Mouse (Mus musculus): Measurements from ENCODE around the gene Fbxo8.

The Fbxo8 gene

DNA sequence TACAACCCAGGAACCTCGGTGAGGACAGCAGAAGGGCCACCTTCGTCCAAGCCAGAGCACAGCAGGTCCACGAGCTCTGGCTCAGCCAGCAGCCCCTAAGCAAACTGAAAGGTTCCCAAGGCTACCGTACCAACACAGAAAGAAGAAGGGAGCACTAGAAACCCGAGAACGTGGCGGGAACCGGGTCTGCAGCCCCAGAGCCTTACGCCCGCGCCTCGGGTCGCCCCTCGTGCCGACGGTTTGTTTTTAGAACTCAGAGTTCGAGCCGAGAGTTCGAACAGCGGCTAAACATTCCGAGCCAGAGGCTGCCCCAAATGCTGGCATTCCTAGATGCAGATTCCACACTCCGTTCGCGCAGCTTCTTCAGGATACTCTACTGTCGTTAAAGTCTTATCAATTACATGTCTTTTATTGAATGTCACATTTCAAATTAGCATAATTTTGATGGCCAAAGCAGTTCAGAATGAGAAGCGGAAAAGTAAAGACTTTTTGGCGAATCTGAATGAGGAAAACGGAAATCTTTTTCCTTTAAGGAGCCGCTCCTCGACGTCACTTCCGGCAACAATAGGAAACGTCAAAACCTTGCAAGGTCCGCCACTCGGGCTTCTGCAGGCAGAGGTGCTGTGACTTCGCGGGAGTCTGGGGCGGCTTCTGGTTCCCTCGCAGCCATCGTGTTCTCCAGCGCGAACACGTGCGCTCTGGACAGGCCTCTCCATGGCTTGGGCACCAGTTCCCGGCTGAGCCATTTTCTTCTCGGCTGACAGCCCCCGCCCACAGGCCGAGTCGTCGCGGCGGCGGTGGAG, at the start of gene Fbxo8, which contains the start of gene Cep44:
Fbxo8 (plus strand) TSS at position 533 of the 803 bp plus-strand sequence.
Cep44 (minus strand) TSS at position 490 of the 803 bp plus-strand sequence.
- peak; percentile 81 for DNase-seq (ENCODE audit: low read depth, low spot score)

- DNase-seq (ENCODE audit: low read depth, low spot score) = no peak
Observed at GRCm38 (mm10) chr8:56501911-56502310, 49.0 kb upstream of the Fbxo8 start.

- DNase-seq (ENCODE audit: low read depth, low spot score) = no peak
Observed at GRCm38 (mm10) chr8:56508318-56508951, 42.5 kb upstream of the Fbxo8 start.

- DNase-seq (ENCODE audit: low read depth, low spot score) = no peak
Observed at GRCm38 (mm10) chr8:56508952-56509479, 41.9 kb upstream of the Fbxo8 start.

- no peak for DNase-seq (ENCODE audit: low read depth, low spot score)
Observed at GRCm38 (mm10) chr8:56518848-56519247, 32.0 kb upstream of the Fbxo8 start.

GRCm38 (mm10) chr8:56520249-56520648, 30.6 kb upstream of the Fbxo8 start:
- no peak for DNase-seq (ENCODE audit: low read depth, low spot score)

GRCm38 (mm10) chr8:56521051-56521450, 29.8 kb upstream of the Fbxo8 start:
- no peak for DNase-seq (ENCODE audit: low read depth, low spot score)

DNA sequence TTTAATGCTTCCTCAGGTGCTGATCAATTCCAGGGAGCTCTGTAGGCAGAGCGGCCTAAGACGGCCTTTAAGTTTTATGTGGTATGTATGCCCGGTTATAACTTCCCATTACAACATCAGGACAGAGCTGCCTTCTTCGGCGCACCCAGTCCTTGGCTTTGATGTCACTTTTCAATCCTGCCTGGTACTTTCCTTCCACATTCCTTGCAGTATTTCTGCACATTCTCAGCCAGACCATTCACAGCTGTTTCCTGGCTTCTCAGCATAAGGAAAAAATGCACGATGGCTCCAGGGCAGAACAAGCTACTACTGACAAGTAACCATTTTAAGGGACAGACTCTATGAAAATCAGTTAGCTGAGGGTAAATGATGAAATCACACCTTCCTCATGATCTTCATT, 22.0 kb upstream of the Fbxo8 start:
- DNase-seq (ENCODE audit: low read depth, low spot score) = no peak

DNA sequence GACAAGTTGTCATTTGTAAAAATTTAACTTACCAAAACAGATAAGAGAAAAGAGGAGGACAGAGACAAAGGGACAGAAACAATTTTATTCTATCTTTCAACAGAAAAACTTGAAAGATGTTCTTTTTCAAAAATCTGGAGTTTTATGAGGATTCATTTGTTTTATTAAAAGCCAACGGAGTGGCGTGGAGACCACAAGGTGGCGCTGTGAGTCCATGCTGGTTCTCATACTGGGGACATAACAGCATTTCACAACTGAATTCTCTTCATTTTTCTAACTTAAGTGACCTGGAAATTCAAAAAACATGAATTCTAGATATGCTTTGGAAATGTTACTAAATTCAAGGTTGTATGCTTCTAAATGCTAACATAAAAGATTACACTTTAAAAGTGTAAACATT, 20.5 kb upstream of the Fbxo8 start:
- DNase-seq (ENCODE audit: low read depth, low spot score) = peak; percentile 22

GRCm38 (mm10) chr8:56540706-56541105, 10.2 kb upstream of the Fbxo8 start:
- DNase-seq (ENCODE audit: low read depth, low spot score) = no peak

DNA sequence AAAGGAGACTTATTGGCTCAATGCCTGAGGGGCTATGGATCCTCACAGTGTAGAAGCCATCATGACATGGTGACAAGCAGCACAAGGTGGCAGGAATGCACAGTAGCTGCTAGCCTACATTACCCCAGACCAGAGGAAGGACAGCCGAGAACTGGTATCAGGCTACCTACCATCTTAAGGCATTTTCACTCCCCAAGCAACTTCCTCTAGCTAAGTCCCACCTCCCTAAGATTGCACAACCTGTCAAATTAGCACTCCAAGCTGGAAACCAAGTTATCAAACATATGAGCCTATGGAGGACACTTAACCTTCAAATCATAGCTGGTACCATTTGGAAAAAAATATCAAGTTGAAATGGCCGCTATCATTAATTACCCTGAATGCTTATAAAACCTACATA, 3.0 kb upstream of the Fbxo8 start:
- no peak for DNase-seq (ENCODE audit: low read depth, low spot score)

DNA sequence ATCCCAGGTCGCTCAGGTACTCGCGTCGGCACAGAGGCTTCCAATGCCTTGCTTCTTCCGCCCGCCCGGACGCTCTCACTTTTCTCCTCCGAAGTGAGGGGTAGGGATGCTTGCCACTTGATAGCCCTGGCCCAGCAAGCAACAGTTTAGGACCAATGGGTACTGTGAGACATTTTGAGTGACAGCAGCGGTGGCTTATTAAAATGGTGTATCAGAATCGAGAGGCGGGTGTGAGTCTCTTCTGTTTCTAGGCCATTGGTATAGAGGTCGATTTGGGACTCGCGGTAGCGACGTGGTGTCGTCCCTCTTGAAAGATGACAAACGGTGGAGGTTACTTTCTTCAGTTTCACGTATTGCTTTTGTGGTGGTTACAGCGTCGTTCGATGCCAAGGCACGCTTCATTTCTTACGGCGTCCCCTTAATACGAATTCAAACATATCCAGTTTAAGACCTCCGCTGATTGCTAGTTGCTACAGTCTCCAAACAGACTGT, 517 bp downstream of the Fbxo8 start:
- DNase-seq (ENCODE audit: low read depth, low spot score) = peak; percentile 91

DNA sequence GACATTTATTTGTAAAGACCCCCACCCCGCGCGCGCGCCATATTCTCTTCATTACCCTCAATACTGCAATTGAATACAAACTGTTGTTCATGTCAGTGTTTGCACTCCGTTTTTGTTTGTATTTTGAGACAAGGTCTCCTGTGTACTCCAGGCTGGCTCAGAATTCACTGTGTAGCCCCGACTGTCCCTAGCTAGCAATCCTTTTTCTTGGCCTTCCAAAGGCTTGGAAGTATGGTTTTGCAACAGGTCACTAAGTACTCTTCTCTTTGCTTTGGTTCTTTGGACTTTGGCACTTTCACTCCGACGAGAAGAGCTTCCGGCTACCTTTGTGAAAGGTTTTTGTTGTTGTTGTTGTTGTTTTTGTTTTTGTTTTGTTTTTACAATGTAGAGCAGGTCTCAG, 1.2 kb downstream of the Fbxo8 start:
- no peak for DNase-seq (ENCODE audit: low read depth, low spot score)

GRCm38 (mm10) chr8:56552551-56553103, 1.7 kb downstream of the Fbxo8 start:
- no peak for DNase-seq (ENCODE audit: low read depth, low spot score)

DNA sequence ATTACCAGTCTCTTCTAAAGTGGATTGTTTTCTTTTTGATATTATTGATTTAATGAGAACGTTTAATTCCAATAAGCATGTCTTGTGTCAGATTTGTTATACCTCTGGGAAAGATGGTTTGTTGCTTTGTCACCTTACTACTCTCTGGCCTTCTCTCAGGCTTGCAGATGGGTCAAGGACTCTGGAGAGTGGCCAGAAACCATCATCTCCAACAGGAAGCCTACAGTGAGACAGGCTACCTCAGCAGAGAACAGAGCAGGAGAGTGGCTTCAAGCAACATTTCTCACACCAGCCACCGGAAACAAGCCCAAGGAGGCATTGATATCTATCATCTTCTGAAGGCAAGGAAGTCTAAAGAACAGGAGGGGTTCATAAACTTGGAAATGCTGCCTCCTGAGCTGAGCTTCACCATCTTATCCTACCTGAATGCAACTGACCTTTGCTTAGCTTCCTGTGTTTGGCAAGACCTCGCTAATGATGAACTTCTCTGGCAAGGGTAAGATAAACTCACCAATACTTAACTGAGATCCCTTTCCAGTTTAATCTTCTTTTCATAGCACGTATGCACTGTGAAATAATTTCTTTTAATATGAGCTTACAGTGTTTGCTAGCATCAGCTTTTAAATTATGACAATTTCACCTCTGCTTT, 13.6 kb downstream of the Fbxo8 start:
- DNase-seq (ENCODE audit: low read depth, low spot score) = no peak

GRCm38 (mm10) chr8:56566856-56567255, 16.0 kb downstream of the Fbxo8 start:
- no peak for DNase-seq (ENCODE audit: low read depth, low spot score)

- DNase-seq (ENCODE audit: low read depth, low spot score) = no peak
Observed at GRCm38 (mm10) chr8:56580918-56581317, 30.0 kb downstream of the Fbxo8 start.

- no peak for DNase-seq (ENCODE audit: low read depth, low spot score)
Observed at GRCm38 (mm10) chr8:56582841-56583240, 32.0 kb downstream of the Fbxo8 start.

DNA sequence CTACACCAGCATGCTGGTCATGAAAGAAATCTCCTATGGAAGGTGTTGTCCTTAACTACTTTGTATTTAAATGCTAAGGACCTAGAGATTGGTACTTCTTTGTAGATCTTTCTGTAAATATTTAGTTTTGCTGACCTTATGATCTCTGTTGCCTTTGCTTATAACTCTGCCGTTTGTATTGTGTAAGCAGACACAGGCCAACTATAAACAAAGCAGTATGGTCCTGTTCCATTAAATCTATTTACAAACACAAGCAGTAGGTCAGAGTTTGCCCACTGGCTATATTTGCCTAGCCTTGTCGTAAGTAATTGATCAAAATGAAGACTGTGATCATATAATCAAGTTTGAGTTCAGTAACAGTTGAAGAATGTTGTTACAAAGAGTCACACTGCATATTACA, 38.1 kb downstream of the Fbxo8 start:
- no peak for DNase-seq (ENCODE audit: low read depth, low spot score)

GRCm38 (mm10) chr8:56591084-56591483, 40.2 kb downstream of the Fbxo8 start:
- no peak for DNase-seq (ENCODE audit: low read depth, low spot score)

DNA sequence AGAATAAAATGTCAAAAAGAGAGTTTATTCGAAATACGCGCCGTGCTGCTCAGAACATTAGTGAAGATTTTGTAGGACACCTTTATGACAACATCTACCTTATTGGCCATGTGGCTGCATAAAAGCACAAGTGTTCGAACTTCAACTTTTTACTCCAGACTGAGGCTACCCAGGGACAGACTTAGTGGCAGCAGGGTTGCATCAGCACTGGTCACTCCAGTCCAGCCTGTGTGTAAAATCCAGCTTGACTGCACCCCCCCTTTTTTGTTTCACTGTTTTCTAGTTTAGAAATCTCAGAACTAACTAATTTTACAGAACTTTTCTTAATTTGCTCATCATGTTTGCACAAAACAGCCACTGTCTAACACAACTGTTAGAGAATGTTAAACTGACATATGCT, 40.6 kb downstream of the Fbxo8 start:
- DNase-seq (ENCODE audit: low read depth, low spot score) = no peak

DNA sequence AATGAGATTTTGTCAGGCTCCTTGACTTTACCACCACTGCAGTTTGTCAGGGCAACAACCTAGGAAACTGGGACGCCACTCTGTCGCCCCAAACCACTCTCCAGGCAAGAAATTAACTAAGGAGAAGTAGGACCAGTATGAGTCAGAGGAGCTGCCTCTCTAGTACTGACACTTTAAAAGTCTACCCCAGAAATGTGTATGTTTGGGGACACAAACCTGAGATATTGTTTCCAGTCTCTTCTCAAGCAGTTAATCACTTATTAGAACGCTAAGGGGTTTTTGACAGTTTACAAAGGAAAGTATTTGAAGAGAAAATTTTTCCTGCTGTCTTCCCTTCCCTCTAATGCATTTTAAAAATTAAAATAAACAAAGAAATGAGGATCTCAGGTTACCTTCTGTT, 55.6 kb downstream of the Fbxo8 start:
- no peak for DNase-seq (ENCODE audit: low read depth, low spot score)

All from skeletal muscle tissue, adult 2 months (tissue).